Mouse (Mus musculus) olfactory bulb, adult 2 months (tissue): ENCODE results near the gene Rnaseh2c.

ENCODE experiments used
- CTCF ChIP-seq: fragments of 200-500 bp; IDR thresholded peaks from 2 replicates; pipeline ENCODE4 v1.5.1; 2012; ENCODE audit warnings: low read depth, mild to moderate bottlenecking, low read length, moderate library complexity; ENCODE audit not compliant: insufficient read depth
- POLR2A ChIP-seq: fragments of 200-500 bp; IDR thresholded peaks from 2 replicates; pipeline ENCODE4 v1.6.1; 2012; ENCODE audit warnings: mild to moderate bottlenecking, low read depth, low read length, moderate library complexity; ENCODE audit not compliant: insufficient read depth

DNA sequence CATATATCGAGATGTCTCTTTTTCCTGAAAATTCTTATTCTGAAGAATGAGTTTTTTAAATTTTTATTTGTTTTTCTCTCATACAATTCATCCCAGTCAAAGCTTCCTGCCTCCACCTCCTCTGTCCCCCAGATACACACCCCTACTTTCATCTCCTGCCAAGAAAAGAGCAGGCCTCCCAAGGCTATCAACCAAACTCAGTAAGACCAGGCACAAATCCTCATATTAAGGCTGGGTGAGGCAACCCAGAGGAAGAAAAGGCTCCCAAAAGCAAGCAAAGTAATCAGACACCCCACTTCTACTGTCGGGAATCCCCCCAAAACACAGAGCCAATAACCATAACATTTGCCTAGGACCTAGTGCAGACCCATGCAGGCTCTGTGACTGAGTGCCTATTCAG lies 19.7 kb upstream of the Rnaseh2c start:
- TF ChIP-seq CTCF = no peak
- no peak for TF ChIP-seq POLR2A
